Mouse (Mus musculus) cerebellum, adult 11-12 months (tissue): ENCODE measurements around the gene 1600014C10Rik.

Experiments
- DNase-seq: peaks from one replicate; pipeline ENCODE4 v3.0.0; 2022

The 1600014C10Rik gene

DNA sequence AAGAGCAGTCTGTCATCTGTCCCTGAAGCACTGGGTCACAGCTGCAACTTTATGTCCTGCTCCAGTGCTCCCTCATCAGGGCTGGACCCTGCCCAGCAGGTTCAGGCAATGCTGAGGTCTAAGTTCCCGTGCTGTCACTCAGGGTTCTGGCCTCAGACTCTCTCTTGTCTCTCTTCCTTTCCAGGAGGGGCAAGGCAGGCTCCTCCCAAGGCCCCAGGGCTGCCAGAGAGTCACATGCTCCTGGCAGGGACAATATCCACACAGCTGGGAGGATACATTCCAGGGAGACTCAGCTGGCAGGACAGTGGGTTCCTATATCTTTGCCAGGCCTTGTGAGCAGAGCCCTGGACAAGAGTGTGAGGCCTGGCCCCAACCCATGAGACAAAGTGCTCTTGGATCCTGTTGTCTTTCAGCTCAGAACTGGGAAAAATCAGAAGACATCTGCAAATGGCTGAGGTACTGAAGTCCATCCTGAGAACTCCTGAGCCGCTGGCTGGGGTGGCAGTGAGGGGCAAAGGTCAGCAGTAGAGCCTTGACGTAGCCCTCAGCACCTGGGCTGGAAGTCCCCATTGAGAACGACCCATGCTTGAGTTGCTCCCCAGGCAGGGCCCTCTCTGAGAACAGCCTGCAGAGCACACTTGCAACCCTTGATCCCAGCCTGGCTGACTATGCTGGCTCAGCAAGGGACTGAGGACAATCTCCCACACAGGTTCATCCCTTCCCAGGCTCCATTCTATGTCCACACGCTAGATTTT, 34.6 kb downstream of the 1600014C10Rik start:
- peak; percentile 74 for DNase-seq

DNA sequence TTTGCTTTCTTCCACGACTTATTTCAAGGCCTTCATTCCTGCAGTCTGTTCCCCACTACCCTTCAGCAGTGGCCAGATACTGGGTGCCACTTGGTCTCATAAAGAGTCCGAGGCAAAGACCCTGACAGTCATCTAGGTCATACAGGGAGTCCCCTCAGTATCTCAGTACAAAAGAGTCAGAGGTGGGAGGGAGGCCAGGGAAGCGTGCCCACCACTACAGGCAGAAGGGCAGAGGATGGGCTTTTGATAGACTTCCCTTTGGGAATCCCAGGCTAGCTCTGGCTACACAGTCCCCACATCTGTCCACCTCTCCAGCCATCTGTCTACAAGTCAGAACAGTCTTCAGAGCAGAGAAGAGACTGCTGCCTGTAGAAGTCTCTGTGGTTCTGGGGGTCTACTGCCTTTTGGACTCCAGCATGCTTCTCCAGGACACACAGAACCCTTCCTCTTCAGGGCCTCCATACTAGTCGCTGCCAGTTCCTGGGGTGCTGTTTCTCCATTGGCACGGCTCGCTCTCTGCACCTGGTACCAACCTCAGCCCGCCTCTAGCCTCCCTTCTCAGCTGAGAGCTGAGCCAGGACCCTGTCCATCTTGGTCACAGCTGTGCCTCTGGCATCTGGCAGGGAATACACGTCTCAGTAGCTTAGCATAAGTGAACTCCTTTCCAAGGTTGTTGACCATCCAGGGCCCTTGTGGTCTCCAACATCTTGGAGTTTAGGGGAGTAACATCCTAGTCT, 35.8 kb downstream of the 1600014C10Rik start:
- DNase-seq: no peak

DNA sequence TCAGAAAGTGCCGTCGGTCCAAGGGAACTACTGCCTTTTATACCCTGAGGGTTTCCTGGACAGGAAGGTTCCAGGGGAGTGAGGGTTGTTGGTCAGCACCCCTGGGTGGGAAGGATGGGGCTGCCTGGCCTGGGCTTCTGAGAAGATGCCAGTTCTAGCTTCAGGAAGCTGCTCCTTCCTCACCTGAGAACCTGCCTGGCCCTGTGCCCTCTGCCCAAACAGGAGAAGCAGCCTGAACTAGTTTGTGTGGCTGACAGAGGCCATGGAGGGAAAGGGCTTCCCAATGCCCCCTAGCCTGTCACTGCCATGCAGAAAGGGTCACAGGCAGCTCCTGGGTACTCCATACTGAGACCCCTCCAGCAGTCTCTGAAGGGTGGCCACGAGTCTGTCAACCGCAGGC, 36.5 kb downstream of the 1600014C10Rik start:
- peak; percentile 49 for DNase-seq

DNA sequence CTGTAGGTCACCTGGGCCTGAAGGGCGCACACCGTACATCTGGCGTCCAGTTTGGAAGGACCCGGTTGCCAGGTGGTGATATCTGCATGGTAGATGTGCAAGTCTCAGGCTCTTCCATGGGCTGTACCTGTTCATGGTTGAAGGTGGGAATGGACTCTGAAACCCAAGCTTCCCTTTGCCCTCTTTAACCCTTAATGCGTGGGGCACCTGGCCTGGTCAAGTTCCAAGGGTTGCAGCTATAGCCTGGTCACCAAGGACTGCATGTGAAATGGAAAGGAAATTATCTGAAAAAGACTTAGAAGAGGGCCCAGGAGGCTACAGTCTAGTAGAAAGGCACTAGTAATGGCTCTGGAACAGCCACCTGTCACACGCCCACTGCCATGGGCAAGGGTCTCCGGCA, 37.8 kb downstream of the 1600014C10Rik start:
- DNase-seq: no peak

- DNase-seq: peak; percentile 93
Measured at GRCm38 (mm10) chr7:38224577-38225369, 41.8 kb downstream of the 1600014C10Rik start.

GRCm38 (mm10) chr7:38226226-38226625, 43.2 kb downstream of the 1600014C10Rik start:
- DNase-seq: no peak

DNA sequence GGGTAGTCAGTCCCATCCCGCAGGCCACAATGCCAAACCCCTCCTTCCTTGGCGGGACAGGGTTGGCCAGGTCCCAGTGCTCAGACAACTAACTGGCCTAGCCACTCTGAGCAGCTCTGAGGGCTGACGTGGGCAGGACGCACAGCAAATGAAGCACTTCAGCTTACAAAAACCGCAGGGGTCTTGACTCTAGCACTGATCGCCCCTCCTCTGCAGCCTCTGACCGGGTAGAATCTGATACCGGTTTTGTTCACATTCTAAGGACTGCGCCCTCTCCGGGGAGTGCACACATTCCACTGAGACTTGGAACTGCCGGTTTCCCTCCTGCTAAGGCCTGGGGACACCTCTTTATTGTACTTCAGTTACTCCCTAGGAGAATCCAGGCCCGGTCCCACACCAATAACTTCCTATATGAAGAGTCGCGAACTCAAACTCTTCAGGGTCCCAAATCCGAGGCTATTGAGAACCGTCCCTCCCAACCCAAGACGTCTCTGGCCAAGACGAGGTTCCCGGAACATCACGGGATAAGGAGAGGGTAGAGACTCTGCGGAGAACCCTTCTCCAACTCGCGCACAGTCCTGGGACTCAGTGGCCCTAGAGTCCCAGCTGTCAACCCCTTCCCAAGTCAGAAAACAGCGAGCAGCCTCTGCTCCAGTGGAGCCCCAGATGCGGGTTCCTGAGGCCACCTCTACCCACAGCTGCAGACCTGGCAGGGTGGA, 44.3 kb downstream of the 1600014C10Rik start:
- DNase-seq: peak; percentile 94

- DNase-seq: peak; percentile 95
Measured at GRCm38 (mm10) chr7:38227900-38228298, 44.9 kb downstream of the 1600014C10Rik start, which contains the start of gene Plekhf1. Gene Plekhf1 (minus strand): TSS chr7:38228016.

DNA sequence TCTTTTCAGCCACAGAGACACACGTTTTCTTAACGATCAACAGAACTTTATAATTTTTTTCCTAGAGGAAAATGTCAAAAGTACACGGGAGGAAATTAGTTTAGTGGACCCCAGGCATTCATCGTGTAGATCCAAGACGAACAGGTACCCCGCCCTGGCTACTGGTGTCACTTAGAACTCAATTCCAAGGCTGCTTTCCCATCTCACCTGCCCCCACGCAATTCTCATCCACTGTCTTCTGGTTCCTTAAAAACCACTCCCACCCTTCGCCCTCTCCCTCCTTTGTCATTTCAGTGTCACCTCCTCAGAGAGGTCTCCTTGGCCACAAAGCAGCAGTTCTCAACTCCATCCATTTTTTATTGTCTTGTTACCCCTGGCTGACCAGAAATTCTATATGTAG, 45.3 kb downstream of the 1600014C10Rik start:
- peak; percentile 57 for DNase-seq

- DNase-seq: no peak
Measured at GRCm38 (mm10) chr7:38230285-38230684, 47.3 kb downstream of the 1600014C10Rik start.

DNA sequence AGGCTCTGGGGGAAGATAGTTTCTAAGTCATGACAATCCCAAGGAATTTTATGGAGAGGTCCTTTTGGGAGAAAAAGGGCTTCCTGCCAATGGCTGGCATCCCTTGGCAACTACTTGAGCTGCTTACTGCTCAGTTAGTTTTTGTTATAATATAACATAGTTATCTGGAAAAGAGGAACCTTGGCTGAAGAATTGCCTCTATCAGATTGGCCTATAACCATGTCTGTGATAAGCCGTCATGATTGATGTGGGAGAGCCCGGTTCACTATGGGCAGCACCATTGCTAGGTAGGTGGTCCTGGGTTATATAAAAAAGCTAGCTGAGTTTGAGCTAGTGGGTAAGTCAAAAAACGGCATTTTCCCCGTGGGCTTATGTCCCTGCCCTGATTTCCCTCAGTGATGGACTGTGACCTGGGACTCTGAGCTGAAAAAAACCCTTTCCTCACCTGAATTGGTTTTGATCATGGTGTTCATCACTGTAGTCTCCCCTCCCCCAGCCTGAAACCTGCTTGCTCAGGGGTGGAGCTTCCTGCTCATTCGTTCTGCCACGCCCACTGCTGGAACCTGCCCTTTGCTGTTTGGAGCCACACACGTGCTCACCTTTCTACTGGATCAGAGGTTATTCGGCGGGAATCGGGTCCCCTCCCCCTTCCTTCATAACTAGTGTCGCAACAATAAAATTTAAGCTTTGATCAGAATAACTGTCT, 53.5 kb downstream of the 1600014C10Rik start:
- no peak for DNase-seq

DNA sequence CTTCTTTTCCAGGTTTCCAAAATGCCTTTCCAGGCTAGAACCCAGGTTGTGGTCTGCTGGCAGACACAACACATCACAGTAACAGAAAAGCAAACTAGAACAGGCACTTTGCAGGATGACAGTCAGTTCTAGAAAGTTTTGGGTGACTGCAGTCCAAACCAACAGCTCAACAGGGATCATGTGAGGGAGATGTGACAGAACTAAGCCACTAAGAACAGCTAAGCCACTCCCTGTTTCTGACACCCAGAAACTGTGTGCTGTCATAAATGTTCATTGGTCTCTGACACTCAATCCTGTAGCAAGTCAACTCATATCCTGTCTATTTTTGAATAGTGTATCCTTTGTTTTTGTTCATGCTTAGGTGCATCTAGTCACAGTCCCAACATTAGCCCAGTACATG, 54.1 kb downstream of the 1600014C10Rik start:
- no peak for DNase-seq

DNA sequence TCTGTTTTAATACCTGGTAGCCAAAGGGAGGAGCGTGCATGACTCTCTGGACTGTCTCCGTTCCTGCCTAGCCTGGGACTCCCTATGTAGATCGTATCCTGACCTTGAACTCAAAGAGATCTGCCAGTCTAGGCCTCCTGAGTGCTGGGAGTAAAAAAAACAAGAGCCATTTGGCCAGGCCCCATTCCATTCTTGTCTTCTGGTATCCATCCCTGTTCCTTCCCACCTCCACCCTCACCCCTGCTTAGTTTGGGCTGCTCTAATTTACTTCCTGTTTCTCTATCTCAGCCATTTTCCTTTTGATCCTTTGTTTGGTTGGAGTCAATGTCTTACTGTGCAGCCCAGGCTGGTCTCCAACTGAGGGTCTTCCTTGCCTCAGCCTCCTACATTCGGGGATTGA, 59.4 kb downstream of the 1600014C10Rik start:
- DNase-seq: no peak
